Mouse (Mus musculus): Measurements from ENCODE around the gene Mvb12b.
"Not testable (repeated sequence)": the region's sequence is repeated elsewhere in the genome, so short reads cannot be mapped to it uniquely, and the experiment has no call there.

The Mvb12b gene

DNA sequence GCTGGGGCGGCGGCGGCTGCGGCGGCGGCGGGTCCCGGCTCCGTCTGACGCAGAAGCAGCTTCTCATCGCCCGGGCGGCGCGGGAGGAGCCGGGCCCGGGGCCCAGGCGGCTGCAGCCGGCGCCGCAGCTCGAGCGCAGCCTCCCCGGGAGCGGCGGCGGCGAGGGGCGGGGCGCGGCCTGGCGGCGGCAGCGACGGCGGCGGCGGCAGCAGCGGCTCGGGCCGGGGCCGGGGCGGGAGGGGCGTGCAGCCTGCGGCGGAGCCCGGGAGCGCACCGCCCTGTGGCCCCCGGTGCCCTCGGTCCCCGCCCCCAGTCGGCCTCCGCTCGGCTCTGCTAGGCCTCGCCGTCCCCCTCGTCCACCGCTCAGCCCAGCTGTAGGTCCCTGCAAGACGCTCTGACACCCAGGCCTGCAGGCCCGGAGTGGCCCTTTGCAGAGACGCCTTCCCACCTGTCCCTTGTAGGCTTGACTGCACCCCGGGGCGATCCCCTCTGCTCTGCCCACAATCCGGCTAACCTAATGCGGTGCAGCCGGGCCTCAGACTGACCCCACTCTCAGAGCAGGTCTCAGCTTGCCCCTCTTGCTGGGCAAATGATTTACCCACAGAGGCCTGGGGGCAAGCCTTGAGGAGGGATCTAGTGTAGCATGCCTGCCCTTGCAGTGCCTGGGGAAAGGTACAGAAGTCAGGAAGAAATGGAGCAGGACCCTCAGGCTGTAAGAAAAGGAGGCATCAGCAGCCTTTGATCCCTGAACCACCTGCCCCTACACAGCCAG, at the start of gene Mvb12b:
TSS of gene Mvb12b (minus strand) at position 619 of the 772 bp plus-strand sequence.
- peak; percentile 78 for DNase-seq

- no peak for DNase-seq
These were observed 48.0 kb upstream of the Mvb12b start for GRCm38 (mm10) chr2:33935756-33936155.

DNA sequence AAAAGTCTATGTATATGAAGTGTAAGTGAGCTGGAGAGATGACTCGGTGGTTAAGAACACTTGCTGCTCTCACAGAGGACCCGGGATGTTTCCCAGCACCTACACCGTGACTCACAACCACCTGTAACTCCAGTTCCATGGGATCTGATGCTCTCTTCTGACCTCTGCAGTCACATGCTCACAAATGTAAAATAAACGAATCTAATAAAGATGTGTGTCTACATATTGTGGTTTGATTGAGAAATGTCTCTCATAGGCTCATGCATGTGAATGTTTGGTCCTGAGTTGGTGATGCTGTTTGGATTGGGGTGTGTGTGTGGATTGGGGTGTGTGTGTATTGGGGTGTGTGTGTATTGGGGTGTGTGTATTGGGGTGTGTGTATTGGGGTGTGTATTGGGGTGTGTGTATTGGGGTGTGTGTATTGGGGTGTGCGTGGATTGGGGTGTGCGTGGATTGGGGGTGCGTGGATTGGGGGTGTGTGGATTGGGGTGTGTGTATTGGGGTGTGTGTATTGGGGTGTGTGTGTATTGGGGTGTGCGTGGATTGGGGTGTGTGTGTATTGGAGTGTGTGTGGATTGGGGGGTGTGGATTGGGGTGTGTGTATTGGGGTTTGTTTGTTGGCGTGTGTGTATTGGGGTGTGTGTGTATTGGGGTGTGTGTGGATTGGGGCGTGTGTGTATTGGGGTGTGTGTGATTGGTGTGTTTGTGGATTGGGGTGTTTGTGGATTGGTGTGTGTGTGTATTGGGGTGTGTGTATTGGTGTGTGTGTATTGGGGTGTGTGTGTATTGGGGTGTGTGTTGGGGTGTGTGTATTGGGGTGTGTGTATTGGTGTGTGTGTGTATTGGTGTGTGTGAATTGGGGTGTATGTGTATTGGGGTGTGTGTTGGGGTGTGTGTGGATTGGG, 46.1 kb upstream of the Mvb12b start:
- DNase-seq, result no peak

DNA sequence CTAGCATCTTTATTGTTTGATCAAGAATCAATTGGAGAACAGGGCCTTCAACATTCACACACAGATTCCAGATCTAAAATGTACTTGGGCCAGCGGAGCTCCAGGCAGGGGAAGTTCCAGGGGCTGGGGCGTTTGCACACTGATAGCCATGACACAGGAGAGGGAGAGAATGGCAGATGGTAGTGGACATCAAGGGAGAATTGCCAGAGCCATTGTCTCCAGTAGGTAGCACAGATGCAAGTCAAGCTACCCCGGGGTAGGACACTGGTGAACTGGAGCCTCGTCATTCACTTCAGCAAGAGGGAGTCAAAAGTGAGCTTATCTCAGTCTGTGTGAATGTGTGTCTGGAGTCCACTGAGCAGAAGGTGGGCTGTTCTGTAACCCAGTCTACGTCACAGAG, 43.4 kb upstream of the Mvb12b start:
- no peak for DNase-seq

DNA sequence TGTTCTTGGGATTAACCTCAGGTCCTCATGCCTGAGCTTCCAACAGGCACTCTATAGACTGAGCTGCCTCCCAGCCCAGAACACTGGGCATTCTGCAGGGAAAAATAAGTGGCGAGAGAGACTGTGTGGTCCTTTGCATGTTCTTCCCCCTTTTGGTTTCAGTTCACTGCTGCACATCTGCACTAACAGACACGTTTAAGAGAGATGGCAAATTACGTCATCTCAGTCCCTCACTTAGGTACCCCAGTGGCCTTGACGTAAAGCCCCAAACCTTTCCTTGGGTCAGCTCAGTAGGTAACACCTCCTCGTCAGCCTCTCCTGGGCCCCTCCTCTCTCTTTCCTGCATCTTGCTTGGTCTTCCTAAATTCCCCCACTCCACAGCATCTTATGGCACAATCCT, 37.5 kb upstream of the Mvb12b start:
- no peak for DNase-seq

GRCm38 (mm10) chr2:33923482-33923881, 35.7 kb upstream of the Mvb12b start:
- DNase-seq, result no peak

- no peak for DNase-seq
These were observed 34.7 kb upstream of the Mvb12b start for GRCm38 (mm10) chr2:33922466-33922865.

GRCm38 (mm10) chr2:33919934-33920615, 32.3 kb upstream of the Mvb12b start:
- DNase-seq, result no peak

GRCm38 (mm10) chr2:33918824-33919223, 31.1 kb upstream of the Mvb12b start:
- DNase-seq, result no peak

DNA sequence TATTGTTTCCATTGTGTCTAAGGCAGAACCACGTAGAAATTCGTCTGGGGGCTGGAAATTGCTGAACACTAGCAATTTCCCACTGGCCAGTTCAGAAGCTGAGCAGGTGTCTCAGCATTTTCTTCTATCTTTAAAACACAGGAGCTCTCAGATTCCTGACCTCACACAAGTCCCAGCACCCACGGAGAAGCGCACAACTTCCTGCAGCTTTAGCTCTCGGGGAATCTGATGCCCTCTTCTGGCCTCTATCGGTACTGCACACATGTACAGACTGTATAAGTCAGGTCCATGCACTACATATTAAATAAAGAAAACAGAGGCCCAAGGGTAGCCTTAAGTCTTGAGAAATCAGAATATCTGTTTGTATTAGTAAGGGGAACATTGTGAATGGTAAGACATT, 30.6 kb upstream of the Mvb12b start:
- no peak for DNase-seq

GRCm38 (mm10) chr2:33916603-33917002, 28.9 kb upstream of the Mvb12b start:
- peak; percentile 14 for DNase-seq

DNA sequence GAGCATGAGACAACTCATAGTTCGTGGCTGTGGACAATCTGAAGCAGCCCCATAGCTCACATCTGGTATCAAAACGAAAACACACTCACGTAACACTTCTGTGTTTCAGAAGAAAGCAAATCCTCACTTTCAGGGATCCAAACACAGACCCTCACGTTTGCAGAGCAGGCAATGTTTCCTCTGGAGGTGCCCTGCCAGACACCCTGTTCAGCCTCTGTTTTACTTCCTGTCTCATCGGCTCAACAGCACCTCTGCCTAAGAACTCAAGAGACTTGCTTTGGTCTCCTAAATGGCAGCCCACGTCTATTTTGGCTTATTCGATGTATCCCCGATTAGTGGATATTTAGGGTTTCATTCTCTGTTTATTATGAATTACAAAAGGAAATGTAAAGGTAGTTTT, 27.3 kb upstream of the Mvb12b start:
- no peak for DNase-seq

DNA sequence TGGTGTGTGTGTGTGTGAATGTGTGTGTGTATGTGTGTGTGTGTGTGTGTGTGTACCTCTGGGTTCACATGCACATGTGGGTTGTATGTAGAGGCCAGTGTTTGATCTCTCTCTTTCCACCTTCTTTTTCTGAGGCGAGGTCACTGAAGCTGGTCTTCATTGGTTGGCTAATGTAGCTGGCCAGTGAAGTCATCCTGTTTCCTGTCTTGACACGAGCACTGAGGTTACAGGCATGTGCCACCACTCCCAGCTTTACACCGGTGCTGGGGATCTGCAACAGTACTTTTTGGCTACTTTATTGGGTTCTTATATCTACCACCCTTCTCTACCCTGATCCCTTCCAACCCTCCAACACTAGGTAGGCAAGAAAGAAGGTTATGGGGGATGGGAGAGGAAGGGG, 26.6 kb upstream of the Mvb12b start:
- no peak for DNase-seq

GRCm38 (mm10) chr2:33913598-33913997, 25.9 kb upstream of the Mvb12b start:
- not testable (repeated sequence) for DNase-seq

DNA sequence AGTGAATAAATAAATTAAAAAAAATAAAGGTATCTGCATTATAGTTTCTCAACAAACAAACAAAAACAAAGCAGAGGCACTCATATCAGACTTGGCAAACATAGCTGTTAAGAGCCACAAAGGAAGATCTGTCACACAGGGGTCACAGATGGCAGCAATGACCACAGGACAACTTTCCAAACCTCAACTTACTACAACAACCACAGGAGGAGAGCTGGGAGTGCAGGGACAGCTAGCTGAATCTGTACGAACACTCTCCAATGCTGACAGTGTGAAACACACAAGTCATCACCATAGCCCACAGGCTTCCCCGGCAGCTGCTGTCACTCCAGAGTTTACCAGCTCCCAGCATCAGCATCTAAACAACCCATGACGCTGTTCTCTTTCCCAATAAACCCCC, 25.0 kb upstream of the Mvb12b start:
- DNase-seq, result no peak

DNA sequence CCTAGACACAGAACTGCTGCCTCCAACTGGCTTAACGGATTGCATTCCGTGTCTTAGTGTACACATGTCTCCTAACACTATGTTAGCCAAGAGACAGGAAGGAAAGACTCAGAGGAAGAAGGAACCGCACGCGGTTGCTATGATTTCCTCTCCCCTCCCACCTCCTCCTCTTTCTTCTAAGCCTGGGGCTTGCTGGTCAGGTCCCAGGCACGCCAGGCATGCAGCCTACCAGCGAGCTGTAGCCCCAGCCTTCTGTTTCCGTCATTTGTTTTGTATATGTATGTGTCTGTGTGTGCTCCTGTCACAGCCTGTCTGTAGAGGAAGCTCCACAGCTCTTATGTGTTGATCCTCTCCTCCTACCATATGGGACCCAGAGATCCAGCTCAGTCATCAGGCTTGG, 20.6 kb upstream of the Mvb12b start:
- no peak for DNase-seq

- no peak for DNase-seq
These were observed 19.4 kb upstream of the Mvb12b start for GRCm38 (mm10) chr2:33907174-33907573.

DNA sequence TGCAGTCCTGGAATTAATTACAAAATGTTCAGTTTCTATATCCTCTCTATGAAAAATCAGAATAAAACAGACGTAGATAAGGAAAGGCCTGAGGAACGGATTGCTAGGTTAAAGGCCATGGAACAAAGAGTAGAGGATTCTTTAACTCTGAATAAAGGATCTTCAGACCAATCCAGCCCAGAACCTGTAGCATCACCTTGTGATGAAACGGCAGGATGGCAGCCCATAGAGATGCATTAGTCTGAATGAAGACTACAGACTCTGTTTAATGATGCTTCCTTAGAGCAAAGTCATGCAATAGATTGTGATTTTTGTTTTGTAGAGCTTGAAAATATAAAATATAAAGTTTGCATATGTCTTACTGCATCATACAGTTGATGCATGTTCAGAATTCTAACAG, 8.1 kb upstream of the Mvb12b start:
- no peak for DNase-seq

DNA sequence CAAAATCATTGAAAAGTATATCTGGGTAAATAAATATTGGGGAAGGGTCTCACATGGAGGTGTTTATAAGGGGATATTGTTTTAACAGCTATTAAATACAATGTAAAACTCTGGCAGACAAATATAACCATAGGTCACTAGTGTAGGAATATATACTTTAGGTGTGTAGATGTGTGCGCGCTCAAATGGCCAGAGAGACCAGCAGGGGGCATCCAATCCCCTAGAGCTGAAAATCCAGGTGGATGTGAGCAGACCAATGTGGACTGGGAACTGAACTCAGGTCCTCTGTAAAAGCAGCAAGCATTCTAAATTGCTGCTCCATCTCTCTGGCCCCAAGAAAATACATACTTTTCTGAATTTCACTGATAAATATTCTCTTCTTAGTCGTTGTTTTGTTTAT, 5.4 kb upstream of the Mvb12b start:
- no peak for DNase-seq

DNA sequence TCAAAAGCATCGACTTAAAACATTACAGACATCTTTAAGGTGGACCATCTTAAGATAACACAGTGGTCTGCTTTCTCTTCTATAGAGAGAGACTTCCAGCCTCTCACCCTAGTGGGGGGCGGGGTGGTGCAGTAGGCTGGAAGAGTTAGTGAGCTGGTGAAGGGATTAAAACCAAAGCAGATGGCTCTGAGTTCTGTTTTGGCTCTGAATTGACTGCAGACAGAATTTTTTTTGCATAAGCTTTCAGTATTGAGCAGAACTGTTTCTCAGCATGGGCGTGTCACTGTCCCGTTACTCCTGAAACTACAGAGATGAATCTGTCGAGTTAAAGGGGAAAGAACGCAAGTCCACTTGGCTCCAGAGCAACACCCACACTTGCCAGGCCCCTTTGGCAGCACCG, 4.6 kb upstream of the Mvb12b start:
- peak; percentile 70 for DNase-seq

GRCm38 (mm10) chr2:33888100-33888385, 297 bp upstream of the Mvb12b start:
- DNase-seq, result no peak

DNA sequence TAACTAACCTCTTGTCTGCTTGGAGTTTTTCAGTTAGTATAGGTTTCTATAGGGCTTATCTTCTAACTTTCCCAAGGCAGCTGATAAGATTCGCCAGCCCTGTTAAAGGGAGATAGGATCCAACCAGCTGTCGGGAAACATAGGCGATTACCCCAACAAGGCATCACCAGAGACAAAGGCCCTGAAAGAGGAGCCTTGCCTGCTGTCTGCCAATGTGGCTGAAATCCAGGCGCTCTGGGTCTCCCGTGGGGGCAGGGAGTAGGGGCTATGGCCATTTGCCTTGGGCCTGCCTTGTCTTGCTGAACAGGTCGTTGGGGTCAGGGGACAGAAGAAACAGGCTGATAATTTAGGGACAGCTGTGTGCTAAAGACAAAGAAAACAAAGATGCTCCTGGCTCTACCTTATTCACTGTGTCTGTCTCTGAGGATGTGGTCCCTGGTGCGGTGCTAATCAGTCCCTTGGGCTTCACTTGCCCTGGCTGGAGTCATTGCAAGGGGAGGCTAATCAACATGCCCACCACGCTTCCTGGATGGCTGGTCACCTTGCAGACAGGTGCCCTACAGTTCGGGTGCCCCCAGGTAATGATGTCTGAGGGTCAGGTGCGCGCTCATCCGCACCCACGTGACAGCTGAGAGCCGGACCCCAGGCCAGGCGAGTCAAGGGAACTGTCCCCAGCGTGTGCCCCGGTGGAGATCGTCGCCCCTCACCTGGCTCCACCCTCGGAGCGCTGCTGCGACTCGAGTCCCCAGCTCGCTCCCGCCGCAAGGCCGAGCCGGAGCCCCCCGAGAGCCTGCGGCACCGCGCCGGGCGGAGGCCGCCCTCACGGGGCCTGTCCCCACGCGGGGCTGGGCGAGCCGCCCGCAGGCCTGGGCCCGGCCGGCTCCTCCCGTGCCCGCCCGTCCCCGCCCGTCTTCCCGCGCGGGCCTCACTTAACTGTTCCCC, 1.1 kb downstream of the Mvb12b start:
- DNase-seq, result peak; percentile 70

- DNase-seq, result no peak
These were observed 2.5 kb downstream of the Mvb12b start for GRCm38 (mm10) chr2:33885264-33885651.
